ENCODE assay signal across 19 mouse cellular contexts in genomic region chr7:112710409-112711107, GRCm38 (mm10). TPM values are rescaled to one million over a fixed set of nuclear protein-coding genes. Genes with fewer than 3 reads are reported as not detected.
DNase-seq lines count a peak whose midpoint lies in the region; ATAC-seq and TF ChIP-seq lines count a peak whose summit lies in the region.
"Had no signal": no experiment of that assay in that cellular context is flagged by ENCODE, and none has a peak within 500 bp of the region (broad histone marks: within the 10 kb centered on the region; RNA-seq: fewer than 3 reads in every experiment).

No protein-coding gene starts in this region.

- H3K36me3 ChIP-seq in heart, embryonic 12.5 days: no peaks in the 10 kb centered on the region
- no peaks in the 10 kb centered on the region for H3K36me3 ChIP-seq in heart, postnatal 0 days (replicated peaks; ENCODE audit: control insufficient read depth, insufficient read depth, low read length)
- H3K36me3 ChIP-seq: limb, embryonic 12.5 days; stomach, embryonic 15.5 days had no signal

- no peaks in the 10 kb centered on the region for H3K27me3 ChIP-seq in heart, embryonic 12.5 days (replicated peaks)
- no peaks in the 10 kb centered on the region for H3K27me3 ChIP-seq in heart, postnatal 0 days (ENCODE audit: control insufficient read depth, insufficient read depth, low read length)
- H3K27me3 ChIP-seq: CH12.LX; limb, embryonic 12.5 days; Patski; stomach, embryonic 15.5 days had no signal

- no peak overlapping the region for H3K9ac ChIP-seq in heart, embryonic 12.5 days
- H3K9ac ChIP-seq in heart, postnatal 0 days (replicated peaks; ENCODE audit: low read depth, low read length): no peak overlapping the region
- H3K9ac ChIP-seq: limb, embryonic 12.5 days; liver, postnatal 0 days; stomach, embryonic 15.5 days had no signal

- no peak for TF ChIP-seq EP300 in heart, postnatal 0 days (IDR thresholded peaks at IDR 0.05; ENCODE audit: low read depth)

- H3K27ac ChIP-seq in heart, embryonic 12.5 days (ENCODE audit: poor library complexity, severe bottlenecking): no peak overlapping the region
- H3K27ac ChIP-seq in heart, postnatal 0 days (ENCODE audit: low read depth): no peak overlapping the region; the same call in 1 of the 2 replicates
- H3K27ac ChIP-seq: heart, adult 2 months; limb, embryonic 12.5 days; stomach, embryonic 15.5 days had no signal

- DNase-seq in heart, adult 8-10 months (ENCODE audit: low spot score): no peak
- peak; percentile 28 for DNase-seq in ovary, adult 18-20 months (ENCODE audit: low spot score)
- no peak for DNase-seq in ovary, postnatal 14 days (ENCODE audit: low spot score)
- no peak for DNase-seq in heart, postnatal 0 days (ENCODE audit: low spot score)
- DNase-seq in layer of hippocampus, adult 11-12 months (ENCODE audit: low spot score): no peak
- DNase-seq: cerebellum, adult 2 months; layer of hippocampus, postnatal 36 days; liver, postnatal 0 days; right cerebral cortex, postnatal 4 days had no signal

- H3K4me3 ChIP-seq in heart, embryonic 12.5 days: no peak overlapping the region
- no peak overlapping the region for H3K4me3 ChIP-seq in heart, postnatal 0 days (ENCODE audit: low read depth, low read length)
- H3K4me3 ChIP-seq: heart, adult 2 months; limb, embryonic 12.5 days; stomach, embryonic 15.5 days had no signal

- ATAC-seq in heart, embryonic 12.5 days (ENCODE audit: insufficient number of reproducible peaks, low FRiP score): peak; percentile 36; the same call in 1 of the 2 replicates
- peak; percentile 47 for ATAC-seq in heart, postnatal 0 days (ENCODE audit: insufficient read depth, low read depth)
- ATAC-seq in cerebellum, adult (ENCODE audit: insufficient number of reproducible peaks, low FRiP score, low TSS enrichment): no peak
- ATAC-seq in CD4-positive, CD25-positive, alpha-beta regulatory T cell, adult 4 months: no peak
- ATAC-seq: intestine, postnatal 0 days; liver, postnatal 0 days; Patski had no signal

- H3K9me3 ChIP-seq in heart, embryonic 12.5 days (replicated peaks): no peaks in the 10 kb centered on the region
- no peaks in the 10 kb centered on the region for H3K9me3 ChIP-seq in heart, postnatal 0 days (replicated peaks; ENCODE audit: control insufficient read depth, low read length)
- H3K9me3 ChIP-seq: limb, embryonic 12.5 days; stomach, embryonic 15.5 days had no signal

- WGBS in heart, embryonic 12.5 days: 60% methylated on average over 7 of the region's 7 CpGs
- WGBS in heart, postnatal 0 days: 45% methylated on average over 7 of the region's 7 CpGs

- peaks cover 89% of the 10 kb centered on the region for H3K4me1 ChIP-seq in heart, embryonic 12.5 days (replicated peaks)
- H3K4me1 ChIP-seq in heart, postnatal 0 days (ENCODE audit: control insufficient read depth, insufficient read depth): peaks cover 34% of the 10 kb centered on the region

- H3K4me2 ChIP-seq in heart, embryonic 12.5 days: no peak overlapping the region
- no peak overlapping the region for H3K4me2 ChIP-seq in heart, postnatal 0 days (ENCODE audit: low read depth, low read length)
- H3K4me2 ChIP-seq: limb, embryonic 12.5 days; stomach, embryonic 15.5 days had no signal

- no peak for TF ChIP-seq CTCF in heart, postnatal 0 days (IDR thresholded peaks at IDR 0.05; ENCODE audit: low read depth)

RNA-seq across cellular contexts. Expression of gene Tead1, which starts 31.4 kb away (rescaled TPM):
- 33.9 and 36.4 TPM in 2 replicates for polyA plus RNA-seq in heart, embryonic 12.5 days (2016; fragmentation: Nextera tagmentation; extraction: Ambion mirVana)
- total RNA-seq in heart, adult 8-10 months (2022): 100 to 1,000 TPM; 166 to 191 (median 175) TPM
- total RNA-seq in heart, postnatal 0 days (2014; rRNA removed; ENCODE audit: low replicate concordance): 63.9 and 87.9 TPM in 2 replicates
- 19.0 and 20.8 TPM in 2 replicates for polyA plus RNA-seq in heart, postnatal 0 days (2015; fragmentation: Nextera tagmentation; extraction: Ambion mirVana)
- under 1 TPM; 0.03 to 0.61 TPM for polyA plus RNA-seq in CD4-positive, CD25-positive, alpha-beta regulatory T cell, adult 4 months (2017; shearing (Covaris generic))
- total RNA-seq: CH12.LX; megakaryocyte-erythroid progenitor cell, adult 5-6 weeks had no signal

Comparison
In these comparisons a context has a peak if more than half of its experiments do, and no peak if none do; other contexts are left out.
1. ATAC-seq: peak in heart, embryonic 12.5 days (single experiment) and heart, postnatal 0 days (single experiment); none in cerebellum, adult (single experiment) and CD4-positive, CD25-positive, alpha-beta regulatory T cell, adult 4 months (single experiment).
2. RNA of gene Tead1, which starts 31.4 kb away (polyA plus RNA-seq): 33.9 to 36.4 TPM in heart, embryonic 12.5 days and 19.0 to 20.8 TPM in heart, postnatal 0 days; 0.03 to 0.61 TPM in CD4-positive, CD25-positive, alpha-beta regulatory T cell, adult 4 months; every median in the first group is over 10 times any median in the second.